Mouse (Mus musculus) forebrain, embryonic 12.5 days (tissue): ENCODE results near the gene Tfb1m. TPM values are rescaled to one million over a fixed set of nuclear protein-coding genes. Genes with fewer than 3 reads are reported as not detected.

ENCODE experiments used
- ATAC-seq: fragments of 200-750 bp; cut with Nextera tagmentation; 2 replicates; pipeline ENCODE4 v1.8.0; 2017; ENCODE audit warnings: moderate TSS enrichment; ENCODE audit not compliant: low FRiP score
- H3K27ac ChIP-seq: fragments of 300-500 bp; sonication (generic); 2 replicates; pipeline ENCODE4 v1.5.1; 2016; ENCODE audit warnings: mild to moderate bottlenecking
- H3K27me3 ChIP-seq: fragments of 300-500 bp; sonication (generic); 2 replicates; pipeline ENCODE4 v1.6.1; 2016; ENCODE audit warnings: mild to moderate bottlenecking
- H3K36me3 ChIP-seq: fragments of 300-500 bp; sonication (generic); replicated peaks from 2 replicates; pipeline ENCODE4 v1.6.1; 2016; ENCODE audit warnings: mild to moderate bottlenecking
- H3K4me1 ChIP-seq: fragments of 300-500 bp; sonication (generic); 2 replicates; pipeline ENCODE4 v1.6.1; 2016
- H3K4me2 ChIP-seq: fragments of 300-500 bp; sonication (generic); 2 replicates; pipeline ENCODE4 v1.6.1; 2016; ENCODE audit warnings: mild to moderate bottlenecking, moderate library complexity
- H3K4me3 ChIP-seq: fragments of 300-500 bp; sonication (generic); replicated peaks from 2 replicates; pipeline ENCODE4 v1.5.1; 2016; ENCODE audit warnings: mild to moderate bottlenecking
- H3K9ac ChIP-seq: fragments of 300-500 bp; sonication (generic); 2 replicates; pipeline ENCODE4 v1.6.1; 2016; ENCODE audit warnings: mild to moderate bottlenecking
- H3K9me3 ChIP-seq: fragments of 300-500 bp; sonication (generic); 2 replicates; pipeline ENCODE4 v1.6.1; 2016
- WGBS: fragments of 180-500 bp; shearing (Covaris S2); methylation state at CpG from one replicate; pipeline ENCODE4 v1.1.7; 2016; 5-methylcytosine and 5-hydroxymethylcytosine counted together
- polyA plus RNA-seq: library from polyadenylated mRNA; unstranded; fragments of >200 nt; fragmentation: Nextera tagmentation; extraction: Ambion mirVana; gene quantifications from 2 replicates; pipeline ENCODE4 v1.2.1, GENCODE M21; 2016

Gene Tfb1m
- polyA plus RNA-seq, 1 experiment from 2014 or later: 17.4 TPM

- Histone ChIP-seq H3K4me2 (no peak overlapping the region), H3K4me3 (no peak overlapping the region), H3K27ac (no peak overlapping the region), H3K4me1 (no peaks in the 10 kb centered on the region), H3K36me3 (peaks cover 26% of the 10 kb centered on the region), H3K9me3 (no peaks in the 10 kb centered on the region), H3K9ac (no peak overlapping the region), H3K27me3 (no peaks in the 10 kb centered on the region)
- 96% methylated on average over 2 of the region's 2 CpGs for WGBS
- no peak for ATAC-seq
These were observed 17.3 kb downstream of the Tfb1m start for GRCm38 (mm10) chr17:3540304-3540703.

- WGBS: 30% methylated on average over 1 of the region's 1 CpGs
- Histone ChIP-seq H3K4me1 (no peaks in the 10 kb centered on the region), H3K27me3 (no peaks in the 10 kb centered on the region), H3K9me3 (no peaks in the 10 kb centered on the region), H3K36me3 (peaks cover 4% of the 10 kb centered on the region; the same call in 1 of the 2 replicates), H3K4me3 (no peak overlapping the region), H3K4me2 (no peak overlapping the region), H3K27ac (no peak overlapping the region), H3K9ac (no peak overlapping the region)
- ATAC-seq: no peak
These were observed 24.2 kb downstream of the Tfb1m start for GRCm38 (mm10) chr17:3533425-3533824.

GRCm38 (mm10) chr17:3532254-3532653 is 25.3 kb downstream of the Tfb1m start, which contains the start of gene Cldn20:
Gene Cldn20 (plus strand): TSS chr17:3532554.
- WGBS: 83% methylated on average over 4 of the region's 4 CpGs
- Histone ChIP-seq H3K9me3 (no peaks in the 10 kb centered on the region), H3K36me3 (peaks cover 4% of the 10 kb centered on the region; the same call in 1 of the 2 replicates), H3K4me3 (no peak within 1 kb of the TSS), H3K9ac (no peak within 1 kb of the TSS), H3K27me3 (no peaks in the 10 kb centered on the region), H3K4me1 (no peaks in the 10 kb centered on the region), H3K4me2 (no peak within 1 kb of the TSS), H3K27ac (no peak within 1 kb of the TSS)
- ATAC-seq: no peak

- no peaks in the 10 kb centered on the region for H3K4me1 ChIP-seq
- no peak overlapping the region for H3K9ac ChIP-seq
- H3K27ac ChIP-seq: no peak overlapping the region
- no peaks in the 10 kb centered on the region for H3K27me3 ChIP-seq
- H3K4me2 ChIP-seq: no peak overlapping the region
- WGBS: 74% methylated on average over 1 of the region's 1 CpGs
- H3K36me3 ChIP-seq: peaks cover 4% of the 10 kb centered on the region; the same call in 1 of the 2 replicates
- no peaks in the 10 kb centered on the region for H3K9me3 ChIP-seq
- ATAC-seq: no peak
- no peak overlapping the region for H3K4me3 ChIP-seq
These were observed 25.9 kb downstream of the Tfb1m start for GRCm38 (mm10) chr17:3531641-3532040.

GRCm38 (mm10) chr17:3530549-3530948 is 27.0 kb downstream of the Tfb1m start:
- WGBS: 64% methylated on average over 7 of the region's 7 CpGs
- no peaks in the 10 kb centered on the region for H3K9me3 ChIP-seq
- H3K4me2 ChIP-seq: no peak overlapping the region
- H3K36me3 ChIP-seq: peaks cover 2% of the 10 kb centered on the region; the same call in 1 of the 2 replicates
- no peaks in the 10 kb centered on the region for H3K4me1 ChIP-seq
- H3K27ac ChIP-seq: no peak overlapping the region
- H3K27me3 ChIP-seq: no peaks in the 10 kb centered on the region
- H3K9ac ChIP-seq: no peak overlapping the region
- no peak overlapping the region for H3K4me3 ChIP-seq
- no peak for ATAC-seq

GRCm38 (mm10) chr17:3529523-3529922 is 28.1 kb downstream of the Tfb1m start:
- no peaks in the 10 kb centered on the region for H3K27me3 ChIP-seq
- no peaks in the 10 kb centered on the region for H3K36me3 ChIP-seq
- WGBS: 76% methylated on average over 3 of the region's 3 CpGs
- no peak overlapping the region for H3K4me3 ChIP-seq
- no peak overlapping the region for H3K4me2 ChIP-seq
- no peak overlapping the region for H3K27ac ChIP-seq
- ATAC-seq: no peak
- no peaks in the 10 kb centered on the region for H3K9me3 ChIP-seq
- no peaks in the 10 kb centered on the region for H3K4me1 ChIP-seq
- no peak overlapping the region for H3K9ac ChIP-seq

- Histone ChIP-seq H3K27ac (no peak overlapping the region), H3K9ac (no peak overlapping the region), H3K9me3 (no peaks in the 10 kb centered on the region), H3K4me1 (no peaks in the 10 kb centered on the region), H3K4me2 (no peak overlapping the region), H3K4me3 (no peak overlapping the region), H3K27me3 (no peaks in the 10 kb centered on the region), H3K36me3 (no peaks in the 10 kb centered on the region)
- 87% methylated on average over 6 of the region's 6 CpGs for WGBS
- ATAC-seq: no peak
These were observed 29.6 kb downstream of the Tfb1m start for GRCm38 (mm10) chr17:3527841-3528471.

GRCm38 (mm10) chr17:3520344-3520743 is 37.2 kb downstream of the Tfb1m start:
- H3K9ac ChIP-seq: no peak overlapping the region
- H3K4me2 ChIP-seq: no peak overlapping the region
- no peak overlapping the region for H3K4me3 ChIP-seq
- ATAC-seq: no peak
- 0 out of 2 replicates have a peak, but pooled peaks cover 5% of the 10 kb centered on the region for H3K36me3 ChIP-seq
- H3K4me1 ChIP-seq: peaks cover 4% of the 10 kb centered on the region; the same call in 1 of the 2 replicates
- H3K9me3 ChIP-seq: no peaks in the 10 kb centered on the region
- no peaks in the 10 kb centered on the region for H3K27me3 ChIP-seq
- H3K27ac ChIP-seq: no peak overlapping the region
- WGBS: 95% methylated on average over 5 of the region's 5 CpGs

- no peak overlapping the region for H3K9ac ChIP-seq
- no peak overlapping the region for H3K27ac ChIP-seq
- H3K9me3 ChIP-seq: no peaks in the 10 kb centered on the region
- no peak for ATAC-seq
- H3K4me3 ChIP-seq: no peak overlapping the region
- peaks cover 4% of the 10 kb centered on the region; the same call in 1 of the 2 replicates for H3K4me1 ChIP-seq
- no peaks in the 10 kb centered on the region for H3K27me3 ChIP-seq
- H3K36me3 ChIP-seq: 0 out of 2 replicates have a peak, but pooled peaks cover 5% of the 10 kb centered on the region
- 46% methylated on average over 9 of the region's 9 CpGs for WGBS
- H3K4me2 ChIP-seq: no peak overlapping the region
These were observed 41.2 kb downstream of the Tfb1m start for GRCm38 (mm10) chr17:3516406-3516805.

GRCm38 (mm10) chr17:3515851-3516250 is 41.7 kb downstream of the Tfb1m start:
- H3K9ac ChIP-seq: no peak overlapping the region
- no peak overlapping the region for H3K27ac ChIP-seq
- H3K4me3 ChIP-seq: no peak overlapping the region
- H3K9me3 ChIP-seq: no peaks in the 10 kb centered on the region
- ATAC-seq: no peak
- H3K4me1 ChIP-seq: peaks cover 4% of the 10 kb centered on the region; the same call in 1 of the 2 replicates
- no peak overlapping the region for H3K4me2 ChIP-seq
- 0 out of 2 replicates have a peak, but pooled peaks cover 5% of the 10 kb centered on the region for H3K36me3 ChIP-seq
- no peaks in the 10 kb centered on the region for H3K27me3 ChIP-seq
- WGBS: 93% methylated on average over 8 of the region's 8 CpGs

- no peak for ATAC-seq
- no peaks in the 10 kb centered on the region for H3K9me3 ChIP-seq
- peaks cover 4% of the 10 kb centered on the region; the same call in 1 of the 2 replicates for H3K4me1 ChIP-seq
- WGBS: 88% methylated on average over 5 of the region's 5 CpGs
- H3K36me3 ChIP-seq: 0 out of 2 replicates have a peak, but pooled peaks cover 1% of the 10 kb centered on the region
- no peak overlapping the region for H3K9ac ChIP-seq
- H3K4me3 ChIP-seq: no peak overlapping the region
- no peaks in the 10 kb centered on the region for H3K27me3 ChIP-seq
- H3K27ac ChIP-seq: no peak overlapping the region
- no peak overlapping the region for H3K4me2 ChIP-seq
These were observed 43.3 kb downstream of the Tfb1m start for GRCm38 (mm10) chr17:3514316-3514715.

- no peak overlapping the region for H3K9ac ChIP-seq
- no peaks in the 10 kb centered on the region for H3K9me3 ChIP-seq
- H3K36me3 ChIP-seq: no peaks in the 10 kb centered on the region
- H3K4me3 ChIP-seq: no peak overlapping the region
- no peak overlapping the region for H3K27ac ChIP-seq
- ATAC-seq: peak; percentile 69; the same call in 1 of the 2 replicates
- WGBS: 28% methylated on average over 1 of the region's 1 CpGs
- no peaks in the 10 kb centered on the region for H3K27me3 ChIP-seq
- H3K4me1 ChIP-seq: no peaks in the 10 kb centered on the region
- no peak overlapping the region for H3K4me2 ChIP-seq
These were observed 47.7 kb downstream of the Tfb1m start for GRCm38 (mm10) chr17:3509841-3510240.

- H3K4me3 ChIP-seq: no peak overlapping the region
- H3K27ac ChIP-seq: no peak overlapping the region
- WGBS: 93% methylated on average over 8 of the region's 8 CpGs
- H3K4me1 ChIP-seq: no peaks in the 10 kb centered on the region
- ATAC-seq: no peak
- no peaks in the 10 kb centered on the region for H3K36me3 ChIP-seq
- H3K9ac ChIP-seq: no peak overlapping the region
- no peaks in the 10 kb centered on the region for H3K27me3 ChIP-seq
- H3K9me3 ChIP-seq: no peaks in the 10 kb centered on the region
- H3K4me2 ChIP-seq: no peak overlapping the region
These were observed 51.1 kb downstream of the Tfb1m start for GRCm38 (mm10) chr17:3506508-3506907.
